Mouse (Mus musculus) MEL (cell line): Measurements from ENCODE around the gene Prdx6b.

ENCODE experiments used
- CTCF ChIP-seq, 3 experiments: IDR thresholded peaks in 2 of 3; conservative IDR thresholded peaks in 1 of 3; 2 replicates each; pipeline ENCODE4 v1.5.1; 2011 to 2012; ENCODE audit warnings: low read length in 3 of 3, low read depth in 2 of 3, mild to moderate bottlenecking in 2 of 3, improper control_type of control experiment in 1 of 3, inconsistent platforms in 1 of 3, mixed read lengths in 1 of 3, moderate library complexity in 1 of 3; ENCODE audit not compliant: control insufficient read depth in 1 of 3, insufficient read depth in 1 of 3, poor library complexity in 1 of 3, severe bottlenecking in 1 of 3
- HCFC1 ChIP-seq: IDR thresholded peaks from 2 replicates; pipeline ENCODE4 v1.6.1; 2012; ENCODE audit warnings: low read depth, mild to moderate bottlenecking, inconsistent platforms, low read length, improper control_type of control experiment, moderate library complexity
- SMC3 ChIP-seq: IDR thresholded peaks from 2 replicates; pipeline ENCODE4 v1.6.1; 2011; ENCODE audit warnings: low read depth, low read length, improper control_type of control experiment

DNA sequence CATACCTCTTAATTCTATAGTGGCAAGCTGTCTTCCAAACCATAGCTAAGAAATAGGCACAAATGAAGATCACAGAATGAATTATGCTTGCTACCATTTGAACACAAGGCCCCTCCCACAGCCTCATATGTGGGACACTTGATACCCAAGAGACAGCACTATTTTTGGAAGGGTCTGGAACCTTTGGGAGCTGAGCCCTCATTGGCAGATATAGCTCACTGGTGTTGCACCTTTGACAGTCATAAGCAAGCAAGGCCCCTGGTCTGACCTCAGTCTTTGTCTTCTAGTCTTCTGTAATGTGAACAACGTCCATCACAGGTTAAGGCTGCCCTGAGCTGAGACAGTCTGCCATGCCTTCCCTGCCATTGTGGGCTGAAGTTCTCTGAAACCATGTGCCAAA lies 20.8 kb upstream of the Prdx6b start:
- TF ChIP-seq HCFC1 (no peak), SMC3 (no peak), CTCF (IDR thresholded peaks at IDR 0.05 in 2 of 3, conservative IDR thresholded peaks at IDR 0.05 in 1 of 3; ENCODE audit: control insufficient read depth in 1 of 3, insufficient read depth in 1 of 3, low read depth in 2 of 3, low read length in 3 of 3, poor library complexity in 1 of 3, severe bottlenecking in 1 of 3) (no peak)
